Mouse (Mus musculus): ENCODE measurements around the gene Rasgrf2. TPM values are rescaled to one million over a fixed set of nuclear protein-coding genes. Genes with fewer than 3 reads are reported as not detected.

Gene Rasgrf2
- polyA plus RNA-seq, 1 experiment from 2014 or later, result 0.39 TPM

Other genes starting within 250 kb of the Rasgrf2 start
- gene Gm20379, start 174.3 kb upstream of the Rasgrf2 start, polyA plus RNA-seq (2016; fragmentation: Nextera tagmentation; extraction: Ambion mirVana), result 0.74 and 0.79 TPM in 2 replicates
- gene Dhfr, start 223.1 kb upstream of the Rasgrf2 start, polyA plus RNA-seq (2016; fragmentation: Nextera tagmentation; extraction: Ambion mirVana), result 15.7 and 20.4 TPM in 2 replicates
- gene Msh3, start 223.3 kb upstream of the Rasgrf2 start, polyA plus RNA-seq (2016; fragmentation: Nextera tagmentation; extraction: Ambion mirVana), result 19.7 and 23.6 TPM in 2 replicates